Mouse (Mus musculus): ENCODE measurements around the gene Dab1.

Gene Dab1

GRCm38 (mm10) chr4:103619321-103619945 lies at the start of gene Dab1:
Dab1 (plus strand) TSS chr4:103619359.
- no peak for DNase-seq (ENCODE audit: low spot score)

GRCm38 (mm10) chr4:103571721-103572352 lies 47.3 kb upstream of the Dab1 start:
- no peak for DNase-seq (ENCODE audit: low spot score)

GRCm38 (mm10) chr4:103575556-103575955 lies 43.6 kb upstream of the Dab1 start:
- DNase-seq (ENCODE audit: low spot score): no peak

DNA sequence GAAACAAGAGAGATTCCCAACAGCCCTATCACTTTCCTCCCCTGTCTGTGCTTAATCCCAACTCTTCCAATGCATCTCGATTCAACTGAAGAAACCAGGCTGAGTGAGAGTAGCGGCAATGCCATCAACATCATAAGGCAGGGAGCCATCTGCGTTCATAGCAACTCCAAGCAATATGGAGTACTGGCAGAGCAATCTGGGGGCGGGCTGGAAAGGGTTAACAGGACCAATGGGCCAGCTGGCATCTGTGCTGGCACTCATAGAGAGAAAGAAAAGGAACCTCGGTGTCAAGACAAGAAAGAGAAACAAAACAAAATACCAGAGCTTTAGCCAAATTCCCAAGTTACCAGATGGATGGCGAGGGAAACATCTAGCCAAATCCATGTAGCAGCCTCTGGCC lies 42.9 kb upstream of the Dab1 start:
- DNase-seq (ENCODE audit: low spot score): no peak

DNA sequence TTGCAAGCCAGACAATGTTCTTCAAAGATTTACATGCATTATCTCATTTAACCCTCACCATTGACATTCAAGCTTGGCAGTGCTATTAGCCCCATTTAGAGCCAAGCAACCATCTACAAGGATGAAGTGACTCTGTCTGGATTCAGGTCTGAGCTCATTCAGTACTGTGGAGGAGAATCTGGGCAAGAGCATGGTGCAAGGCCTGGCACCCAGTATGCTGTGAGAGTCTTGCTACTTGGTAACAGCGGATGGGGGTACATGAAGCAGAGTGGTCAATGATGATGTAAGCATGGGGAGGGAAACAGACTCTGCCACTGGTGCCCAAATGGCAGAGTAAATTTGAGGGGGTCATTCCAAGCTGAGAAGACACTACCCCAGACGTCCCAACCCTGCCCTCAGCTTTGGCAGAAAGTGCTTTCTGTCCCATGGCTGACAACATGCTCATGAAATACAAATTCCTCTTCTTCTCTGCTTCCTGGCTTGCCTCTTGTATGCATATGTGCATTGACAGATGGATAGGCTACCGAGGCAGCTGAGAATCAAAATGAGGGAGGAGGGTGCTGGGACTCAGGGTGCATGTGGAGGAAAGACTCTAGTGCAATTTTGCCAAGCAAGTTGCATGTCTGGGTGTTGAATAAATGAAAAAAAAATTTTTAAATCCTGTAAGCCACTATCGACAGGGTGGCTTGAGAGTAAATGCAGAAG lies 41.9 kb upstream of the Dab1 start:
- DNase-seq (ENCODE audit: low spot score): no peak

DNA sequence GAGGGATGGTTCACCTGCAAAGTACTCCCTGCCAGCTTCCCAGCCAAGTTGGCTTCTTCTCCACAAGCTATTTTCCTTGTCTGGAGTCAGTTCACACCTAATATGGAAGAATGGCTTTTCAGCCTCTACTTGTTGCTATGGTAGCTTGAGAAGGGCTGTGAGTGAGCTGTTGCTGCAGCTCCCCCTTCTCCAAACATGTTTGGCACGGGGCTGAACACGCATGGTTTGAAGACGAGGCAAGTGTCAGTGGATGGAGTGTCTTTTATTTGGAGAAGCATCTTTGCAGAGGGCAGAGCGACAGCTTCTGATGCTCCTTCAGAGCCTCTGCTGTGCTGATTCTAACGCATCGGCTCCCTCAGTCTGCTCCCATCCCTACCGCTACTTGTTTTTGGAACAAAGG lies 41.3 kb upstream of the Dab1 start:
- DNase-seq (ENCODE audit: low spot score): no peak

DNA sequence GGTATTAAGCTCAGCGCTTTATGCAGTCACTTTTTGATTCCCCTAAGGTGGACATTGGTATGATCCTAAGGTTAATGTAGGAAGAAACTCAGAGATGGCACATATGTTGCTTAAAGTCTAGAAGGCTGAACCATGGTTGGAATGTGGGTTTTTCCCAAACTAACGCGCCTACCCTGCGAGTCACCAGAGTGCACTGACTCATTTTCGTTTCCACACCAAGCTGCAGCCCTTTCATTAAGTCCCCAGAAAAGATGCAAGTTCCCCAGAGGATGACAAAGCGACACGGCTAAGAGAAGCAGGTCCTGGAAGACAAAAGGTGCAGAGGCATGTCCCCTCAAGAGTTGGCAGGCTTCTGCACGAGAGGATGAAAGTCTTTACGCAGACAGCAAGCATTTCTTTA lies 39.1 kb upstream of the Dab1 start:
- no peak for DNase-seq (ENCODE audit: low spot score)

DNA sequence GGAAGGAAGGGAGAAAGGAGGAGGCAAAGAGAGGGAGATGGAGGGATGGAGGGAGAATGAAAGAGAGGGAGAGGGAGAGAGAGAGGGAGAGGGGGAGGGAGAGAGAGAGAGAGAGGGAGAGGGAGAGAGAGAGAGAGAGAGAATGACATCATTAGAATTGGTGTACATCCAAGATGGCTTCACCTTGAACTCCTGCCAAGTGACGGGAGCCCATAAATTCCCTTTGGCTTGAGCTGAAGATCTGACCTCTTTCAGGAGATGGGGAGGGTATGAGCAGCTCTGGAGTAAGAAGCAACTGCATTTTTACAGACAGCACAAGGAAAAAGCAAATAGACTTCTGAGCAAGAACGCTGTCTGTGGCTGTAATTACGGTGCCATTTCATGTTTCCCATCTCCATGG lies 4.1 kb upstream of the Dab1 start:
- DNase-seq (ENCODE audit: low spot score): no peak

- no peak for DNase-seq (ENCODE audit: low spot score)
Observed at GRCm38 (mm10) chr4:103619946-103620371, 800 bp downstream of the Dab1 start.

- DNase-seq (ENCODE audit: low spot score): no peak
Observed at GRCm38 (mm10) chr4:103620590-103621155, 1.5 kb downstream of the Dab1 start.

DNA sequence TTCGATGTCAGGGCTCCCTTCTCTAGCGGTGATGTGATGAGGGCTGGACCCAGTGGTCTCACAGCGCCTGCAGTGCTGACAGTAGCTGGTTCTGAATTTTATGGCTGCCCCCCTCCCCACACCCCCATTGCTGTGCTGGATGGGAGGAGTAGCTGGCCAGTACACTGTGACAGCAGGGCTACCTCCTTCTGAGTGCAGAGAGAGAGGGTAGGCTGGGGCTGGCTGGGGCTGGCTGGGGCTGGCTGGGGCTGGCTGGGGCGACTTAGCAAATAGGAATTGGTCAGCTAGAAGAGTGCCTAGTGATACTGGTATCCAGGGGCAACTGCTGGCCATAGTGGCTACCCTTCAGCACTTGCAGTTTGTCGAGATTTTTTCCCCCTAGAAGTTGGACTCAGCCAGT lies 2.4 kb downstream of the Dab1 start:
- no peak for DNase-seq (ENCODE audit: low spot score)

GRCm38 (mm10) chr4:103630177-103630576 lies 11.0 kb downstream of the Dab1 start:
- DNase-seq (ENCODE audit: low spot score): no peak

GRCm38 (mm10) chr4:103636168-103636776 lies 17.1 kb downstream of the Dab1 start:
- no peak for DNase-seq (ENCODE audit: low spot score)

- no peak for DNase-seq (ENCODE audit: low spot score)
Observed at GRCm38 (mm10) chr4:103648209-103648896, 29.2 kb downstream of the Dab1 start.

DNA sequence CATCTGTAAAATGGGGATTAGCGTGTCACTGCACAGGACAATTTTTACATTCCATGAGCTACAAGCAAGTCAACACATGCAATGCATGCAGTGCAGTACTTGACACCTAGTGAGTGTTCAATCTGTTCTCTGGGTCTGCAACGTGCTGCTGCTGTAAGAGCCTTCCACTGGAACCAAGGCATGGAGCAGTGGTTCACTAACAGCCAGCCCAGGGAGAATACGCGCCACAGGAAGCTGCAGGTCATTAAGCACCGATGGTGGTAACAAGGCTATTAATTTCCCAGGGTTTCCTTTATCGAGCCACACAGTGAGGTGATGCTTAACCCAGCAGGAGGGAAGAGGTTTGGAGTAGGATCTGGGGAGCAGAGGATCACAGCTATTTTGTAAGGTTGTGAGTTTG lies 36.6 kb downstream of the Dab1 start:
- no peak for DNase-seq (ENCODE audit: low spot score)

DNA sequence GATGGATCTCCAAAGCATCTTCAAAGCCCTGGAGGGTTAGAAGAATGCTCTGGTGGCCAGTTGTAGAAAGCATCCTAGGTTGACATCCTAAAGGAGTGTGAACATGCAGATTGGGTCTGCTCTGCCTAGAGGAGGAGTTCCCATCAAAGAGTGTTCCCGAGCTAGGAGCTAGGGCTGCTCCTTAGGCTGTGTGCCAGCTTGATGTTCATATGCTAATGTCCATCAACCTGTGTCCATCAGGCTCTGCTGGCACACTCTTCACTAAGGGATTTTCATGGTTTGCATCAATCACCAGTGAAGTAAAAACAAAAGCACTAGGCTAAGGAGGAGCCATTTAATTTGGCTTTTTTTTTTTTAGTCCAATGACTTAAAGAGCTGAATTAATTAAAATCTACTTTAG lies 42.2 kb downstream of the Dab1 start:
- DNase-seq (ENCODE audit: low spot score): no peak

- no peak for DNase-seq (ENCODE audit: low spot score)
Observed at GRCm38 (mm10) chr4:103667438-103667837, 48.3 kb downstream of the Dab1 start.

DNA sequence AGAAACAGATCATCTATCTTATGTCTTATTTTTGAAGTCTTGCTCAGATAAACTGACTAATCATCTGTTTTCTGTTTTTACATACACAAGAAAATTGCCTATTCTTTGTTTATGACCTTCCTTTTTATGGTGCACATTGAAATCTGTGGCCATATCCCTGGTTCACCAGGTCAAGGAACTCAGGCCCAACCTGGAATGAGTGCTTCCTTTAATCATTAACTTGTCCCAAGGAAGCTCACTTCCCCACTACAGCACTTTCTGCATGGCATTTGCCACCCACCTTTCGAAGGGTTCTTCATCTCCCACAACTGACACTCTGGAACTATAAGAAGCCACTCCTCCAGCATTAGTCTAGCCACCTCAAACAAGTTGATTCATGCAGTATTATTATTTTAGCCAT lies 58.0 kb downstream of the Dab1 start:
- DNase-seq (ENCODE audit: low spot score): no peak

GRCm38 (mm10) chr4:103678501-103678900 lies 59.3 kb downstream of the Dab1 start:
- no peak for DNase-seq (ENCODE audit: low spot score)

DNA sequence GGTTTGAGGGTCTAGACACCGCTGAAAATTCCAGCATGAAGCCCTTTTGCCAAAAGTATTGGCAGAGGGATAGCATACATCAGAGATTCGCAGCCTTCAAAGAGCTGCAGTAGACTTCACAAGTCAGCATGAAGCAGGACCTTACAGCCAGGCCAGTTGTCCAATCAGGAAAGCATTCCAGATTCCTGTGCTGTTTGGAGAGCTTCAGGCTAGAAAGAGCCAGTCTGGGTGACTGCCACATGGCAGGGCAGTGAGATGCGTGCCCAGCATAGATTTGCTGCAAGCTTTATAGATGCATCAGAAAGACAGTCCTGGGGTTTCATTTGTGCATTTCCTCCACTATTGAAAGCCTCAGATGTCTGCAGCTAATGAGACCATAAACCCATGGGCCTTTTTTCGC lies 66.0 kb downstream of the Dab1 start:
- DNase-seq (ENCODE audit: low spot score): no peak

DNA sequence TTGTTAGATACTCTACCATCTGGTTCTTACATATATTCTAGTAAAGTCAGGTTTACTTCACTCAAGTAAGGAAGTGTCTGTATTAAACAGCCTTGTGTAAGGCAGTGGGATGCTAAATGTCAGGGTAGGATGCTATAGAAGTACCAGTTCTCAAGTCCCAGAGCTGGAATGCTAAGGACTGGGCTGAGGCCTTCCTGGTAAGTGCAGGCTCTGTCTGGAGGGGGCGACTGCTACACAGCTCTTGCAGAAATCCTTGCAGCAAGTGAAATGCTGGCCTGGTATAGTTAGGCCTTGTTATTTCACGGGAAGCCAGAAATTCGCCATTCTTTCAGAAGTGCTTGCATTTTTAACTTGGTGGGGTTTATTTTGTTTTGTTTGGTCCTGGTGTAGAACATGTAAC lies 72.6 kb downstream of the Dab1 start:
- no peak for DNase-seq (ENCODE audit: low spot score)

DNA sequence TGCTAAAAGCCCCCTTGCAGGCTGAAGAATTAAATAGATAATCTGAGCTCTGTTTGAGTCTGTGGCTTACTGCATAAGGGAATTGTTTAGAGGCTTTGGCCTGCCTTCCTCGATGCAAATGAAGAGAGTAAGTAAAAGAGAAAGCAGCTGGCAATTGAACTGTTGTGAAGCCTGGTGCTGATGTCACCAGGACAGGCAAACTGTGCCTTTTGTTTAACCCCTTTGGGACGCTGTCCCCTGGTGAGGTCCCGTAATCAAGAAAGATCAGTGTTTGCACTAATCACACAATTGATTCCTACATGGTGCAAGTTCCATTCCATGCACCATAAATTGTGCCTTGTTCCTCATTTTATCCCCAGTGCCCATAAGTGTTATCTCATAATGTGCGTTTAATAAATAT lies 80.6 kb downstream of the Dab1 start:
- no peak for DNase-seq (ENCODE audit: low spot score)
